Mouse (Mus musculus) MEL (cell line): ENCODE data around the gene Hist1h2ak.

Experiments used
- E2F4 ChIP-seq: IDR thresholded peaks from 2 replicates; pipeline ENCODE4 v1.6.1; 2011; ENCODE audit warnings: low read depth, low read length, improper control_type of control experiment, borderline replicate concordance
- SIN3A ChIP-seq: IDR thresholded peaks from 2 replicates; pipeline ENCODE4 v1.6.1; 2012; ENCODE audit warnings: low read length, improper control_type of control experiment, inconsistent platforms

- TF ChIP-seq SIN3A (no peak), E2F4 (no peak)
These were observed 24.1 kb downstream of the Hist1h2ak start for GRCm38 (mm10) chr13:21729544-21729943.
